In genomic region chr10:22615309-22615708, GRCm38 (mm10) we compare ENCODE assay signal across 13 mouse cellular contexts. TPM values are rescaled to one million over a fixed set of nuclear protein-coding genes. Genes with fewer than 3 reads are reported as not detected.
DNase-seq lines count a peak whose midpoint lies in the region; ATAC-seq lines count a peak whose summit lies in the region.
"Had no signal": no experiment of that assay in that cellular context is flagged by ENCODE, and none has a peak within 500 bp of the region (broad histone marks: within the 10 kb centered on the region; RNA-seq: fewer than 3 reads in every experiment).

No protein-coding gene starts in this region.

- no peak overlapping the region for H3K4me3 ChIP-seq in kidney, embryonic 14.5 days (ENCODE audit: low read length)
- H3K4me3 ChIP-seq in limb, embryonic 13.5 days, result no peak overlapping the region
- H3K4me3 ChIP-seq: megakaryocyte, embryonic 14.5 days had no signal

- WGBS in kidney, embryonic 14.5 days, result 34% methylated on average over 10 of the region's 10 CpGs
- WGBS in limb, embryonic 13.5 days, result 51% methylated on average over 10 of the region's 10 CpGs

- H3K27me3 ChIP-seq in kidney, embryonic 14.5 days (ENCODE audit: control insufficient read depth, insufficient read depth, low read length), result no peaks in the 10 kb centered on the region
- no peaks in the 10 kb centered on the region for H3K27me3 ChIP-seq in limb, embryonic 13.5 days
- H3K27me3 ChIP-seq: megakaryocyte, embryonic 14.5 days had no signal

- no peaks in the 10 kb centered on the region for H3K4me1 ChIP-seq in kidney, embryonic 14.5 days (ENCODE audit: control insufficient read depth, insufficient read depth, low read length)
- no peaks in the 10 kb centered on the region for H3K4me1 ChIP-seq in limb, embryonic 13.5 days
- H3K4me1 ChIP-seq: megakaryocyte, embryonic 14.5 days had no signal

- no peak overlapping the region for H3K27ac ChIP-seq in kidney, embryonic 14.5 days (ENCODE audit: low read depth, low read length)
- H3K27ac ChIP-seq in limb, embryonic 13.5 days, result no peak overlapping the region; the same call in 1 of the 2 replicates

- ATAC-seq in kidney, embryonic 14.5 days (ENCODE audit: low FRiP score, low TSS enrichment), result peak; percentile 87
- ATAC-seq in limb, embryonic 13.5 days (ENCODE audit: low FRiP score, low read depth), result 0 out of 2 replicates have a peak, but pooled peaks have one; percentile 66

- DNase-seq in embryo, embryonic 10 days (ENCODE audit: low spot score), result peak; percentile 21
- no peak for DNase-seq in embryo, embryonic 11 days
- no peak for DNase-seq in kidney, adult 11 months
- peak; percentile 6 for DNase-seq in lung, postnatal 10 days
- no peak for DNase-seq in lung, postnatal 14 days
- DNase-seq in adrenal gland, adult 2 months, result no peak
- DNase-seq: adrenal gland, postnatal 14 days; cerebellum, adult 8-10 months; gastrocnemius, postnatal 10 days; left cerebral cortex, postnatal 4 days had no signal

- no peak overlapping the region for H3K4me2 ChIP-seq in kidney, embryonic 14.5 days (replicated peaks; ENCODE audit: low read depth, low read length)
- H3K4me2 ChIP-seq in limb, embryonic 13.5 days (replicated peaks), result no peak overlapping the region

- no peaks in the 10 kb centered on the region for H3K36me3 ChIP-seq in kidney, embryonic 14.5 days (ENCODE audit: control insufficient read depth, insufficient read depth, low read length)
- no peaks in the 10 kb centered on the region for H3K36me3 ChIP-seq in limb, embryonic 13.5 days

- H3K9me3 ChIP-seq in kidney, embryonic 14.5 days (ENCODE audit: control insufficient read depth, low read length), result peaks cover 6% of the 10 kb centered on the region
- H3K9me3 ChIP-seq in limb, embryonic 13.5 days, result 0 out of 2 replicates have a peak, but pooled peaks cover 13% of the 10 kb centered on the region

- H3K9ac ChIP-seq in kidney, embryonic 14.5 days (ENCODE audit: low read depth, low read length), result no peak overlapping the region
- H3K9ac ChIP-seq in limb, embryonic 13.5 days, result no peak overlapping the region

RNA-seq across cellular contexts. Expression of gene Slc2a12, which starts 29.5 kb away (rescaled TPM):
- 0.97 and 2.2 TPM in 2 replicates for polyA plus RNA-seq in kidney, embryonic 14.5 days (2014; fragmentation: Nextera tagmentation; extraction: Ambion mirVana)
- 1.8 and 2.2 TPM in 2 replicates for polyA plus RNA-seq in limb, embryonic 13.5 days (2015; fragmentation: Nextera tagmentation; extraction: Ambion mirVana)
- 1 to 10 TPM in 1 of 2 experiments, under 1 TPM in 1; 0.49 to 2.3 TPM for total RNA-seq in adrenal gland, adult 2 months (2021)
- polyA plus RNA-seq in adrenal gland, adult 2 months (2012; rRNA removed), result 0.15 and 0.18 TPM in 2 replicates

Comparison
In these comparisons a context has a peak if more than half of its experiments do, and no peak if none do; other contexts are left out.
1. DNase-seq: peak in embryo, embryonic 10 days (single experiment) and lung, postnatal 10 days (single experiment); none in embryo, embryonic 11 days (single experiment), kidney, adult 11 months (single experiment), lung, postnatal 14 days (single experiment) and adrenal gland, adult 2 months (single experiment).